Mouse (Mus musculus) gastrocnemius, adult 2 months (tissue): ENCODE measurements around the gene Cd52. TPM values are rescaled to one million over a fixed set of nuclear protein-coding genes. Genes with fewer than 3 reads are reported as not detected.

Source experiments
- DNase-seq: peaks from one replicate; pipeline ENCODE4 v3.0.0; 2022
- H3K27ac ChIP-seq: fragments of 200-600 bp; 2 replicates; pipeline ENCODE4 v1.8.1; 2022; ENCODE audit warnings: mild to moderate bottlenecking
- H3K4me3 ChIP-seq: fragments of 200-600 bp; 2 replicates; pipeline ENCODE4 v1.8.1; 2022; ENCODE audit warnings: mild to moderate bottlenecking, moderate library complexity
- CTCF ChIP-seq: fragments of 200-600 bp; IDR thresholded peaks from 2 replicates; pipeline ENCODE4 v1.8.1; 2022; ENCODE audit warnings: antibody characterized with exemption, mild to moderate bottlenecking, moderate library complexity
- intact Hi-C: fragments of 180-260 bp; cut with DNase I; formaldehyde crosslinking; loops from one replicate; pipeline ENCODE4 v1.15.1; 2025
- total RNA-seq, 2 experiments: library from RNA; stranded (reverse); gene quantifications; 2 replicates each; pipeline ENCODE4 v1.2.3; 2021

The Cd52 gene
- total RNA-seq, 2 experiments from 2014 or later: 0.71 TPM; not detected in 1

- intact Hi-C loops: loop anchor here (5.0 kb wide), 1 partner anchor 41 kb away; no protein-coding TSS in a partner anchor
- peak; percentile 62 for TF ChIP-seq CTCF
- Histone ChIP-seq H3K4me3 (no peak overlapping the region), H3K27ac (no peak overlapping the region)
- DNase-seq: peak; percentile 48
Measured at GRCm38 (mm10) chr4:134078694-134079093, 16.2 kb downstream of the Cd52 start.

DNA sequence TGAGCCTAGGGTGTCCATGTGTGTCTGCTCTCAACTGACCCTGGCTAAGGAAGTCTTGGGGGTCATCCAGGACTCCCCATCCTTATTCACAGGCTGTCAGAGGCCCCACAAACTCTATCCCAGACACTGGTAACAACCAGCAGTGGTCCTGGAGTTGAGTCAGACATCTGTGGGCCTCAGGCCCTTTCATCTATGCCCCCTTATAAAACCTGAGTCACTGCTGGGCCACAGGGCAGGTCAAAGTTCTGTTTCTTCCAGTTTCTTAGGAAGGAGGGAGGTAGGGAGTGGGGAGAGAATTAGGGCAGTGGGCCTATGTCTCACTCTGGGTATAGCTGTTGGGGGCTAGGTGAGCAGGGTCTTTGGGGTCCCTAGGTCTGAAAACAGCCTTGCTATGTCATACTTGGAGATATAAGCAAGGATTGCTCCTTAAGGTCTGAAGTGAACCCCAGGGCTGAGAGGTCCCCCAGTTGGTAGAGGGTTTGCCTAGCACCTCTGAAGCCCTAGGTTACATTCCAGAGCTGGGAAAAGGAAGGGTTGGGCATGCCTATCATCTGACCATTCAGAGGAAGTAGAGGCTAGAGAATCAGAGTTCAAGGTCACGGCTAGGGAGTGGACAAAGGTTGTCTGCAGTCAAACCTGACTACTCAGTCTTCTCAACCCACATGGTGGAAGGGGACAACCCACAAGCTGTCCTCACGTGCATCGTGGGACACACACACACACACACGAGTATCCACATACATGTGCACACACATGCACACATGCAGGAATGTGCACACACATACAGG is 25.9 kb downstream of the Cd52 start:
- TF ChIP-seq CTCF: no peak
- intact Hi-C loops: no loop called here
- H3K4me3 ChIP-seq: no peak overlapping the region
- DNase-seq: no peak
- no peak overlapping the region for H3K27ac ChIP-seq

GRCm38 (mm10) chr4:134067833-134068544 is 26.9 kb downstream of the Cd52 start:
- no peak for DNase-seq
- TF ChIP-seq CTCF: no peak
- H3K27ac ChIP-seq: no peak overlapping the region
- no peak overlapping the region for H3K4me3 ChIP-seq
- intact Hi-C loops: no loop called here

DNA sequence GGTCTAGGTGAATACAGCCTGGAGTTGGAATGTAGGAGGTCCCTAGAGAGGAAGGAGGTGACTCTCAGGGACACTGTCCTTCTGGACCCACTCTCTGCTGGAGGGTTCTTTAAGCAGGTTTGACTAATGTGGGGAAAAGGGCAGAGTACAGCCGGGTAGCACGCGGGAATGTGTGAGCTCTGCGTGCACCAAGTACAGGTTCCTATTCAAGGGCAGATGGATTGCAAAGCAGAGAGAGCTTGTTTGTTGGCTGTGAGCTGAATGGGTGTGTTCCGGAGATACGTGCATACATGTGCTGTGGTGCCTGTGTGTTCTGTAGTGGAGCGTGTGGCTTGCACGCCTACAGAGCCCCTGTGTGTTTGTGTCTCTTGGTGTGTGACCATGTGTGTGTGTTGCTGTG is 27.5 kb downstream of the Cd52 start:
- no peak overlapping the region for H3K4me3 ChIP-seq
- no peak for TF ChIP-seq CTCF
- intact Hi-C loops: no loop called here
- no peak overlapping the region for H3K27ac ChIP-seq
- no peak for DNase-seq

GRCm38 (mm10) chr4:134065431-134066004 is 29.4 kb downstream of the Cd52 start:
- no peak for TF ChIP-seq CTCF
- no peak overlapping the region for H3K4me3 ChIP-seq
- no peak overlapping the region for H3K27ac ChIP-seq
- intact Hi-C loops: no loop called here
- no peak for DNase-seq

DNA sequence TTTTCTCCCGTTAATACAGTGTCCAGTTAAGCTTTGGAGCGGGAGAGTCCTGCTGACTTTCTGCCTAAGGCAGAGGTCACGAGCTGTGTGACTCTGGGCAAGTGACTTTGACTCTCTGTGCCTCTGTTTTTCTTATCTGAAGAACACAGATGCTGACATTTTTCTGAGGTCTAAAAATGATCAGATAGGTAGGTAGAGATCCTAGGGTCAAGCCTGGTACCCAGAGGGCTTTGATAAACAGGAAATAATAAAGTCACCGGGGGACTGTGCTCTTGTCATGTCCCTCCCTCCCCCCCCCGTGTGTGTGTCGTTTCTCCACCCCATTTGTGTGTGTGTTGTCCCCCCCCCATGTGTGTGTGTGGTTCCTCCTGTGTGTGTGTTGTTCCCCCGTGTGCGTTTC is 32.3 kb downstream of the Cd52 start:
- DNase-seq: no peak
- intact Hi-C loops: no loop called here
- Histone ChIP-seq H3K4me3 (no peak overlapping the region), H3K27ac (no peak overlapping the region)
- TF ChIP-seq CTCF: no peak

DNA sequence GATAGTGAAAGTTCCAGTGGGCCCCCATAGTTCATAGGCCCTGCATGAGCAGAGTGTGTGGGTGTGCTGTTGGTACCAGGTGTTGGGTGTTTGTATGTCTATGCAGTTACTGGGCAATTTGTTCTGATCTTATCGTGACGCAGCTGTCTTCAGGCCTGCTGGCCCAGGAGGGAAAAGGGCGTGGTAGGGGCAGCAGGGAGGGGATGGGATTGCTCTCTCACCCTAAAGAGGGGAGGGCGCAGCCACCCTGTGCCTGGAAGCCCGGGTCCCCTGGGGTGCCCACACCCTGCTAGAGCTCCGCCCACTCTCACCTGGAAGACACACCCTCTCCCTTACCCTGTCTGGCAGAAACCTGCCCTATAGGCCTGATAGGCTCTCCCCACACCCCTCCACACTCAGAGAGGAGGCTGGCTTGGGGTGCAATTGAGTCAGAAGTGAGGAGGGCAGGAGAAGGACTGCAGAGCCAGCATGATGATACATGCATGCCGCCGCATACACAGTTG is 32.9 kb downstream of the Cd52 start:
- no peak for TF ChIP-seq CTCF
- no peak overlapping the region for H3K4me3 ChIP-seq
- H3K27ac ChIP-seq: no peak overlapping the region
- DNase-seq: no peak
- intact Hi-C loops: no loop called here

DNA sequence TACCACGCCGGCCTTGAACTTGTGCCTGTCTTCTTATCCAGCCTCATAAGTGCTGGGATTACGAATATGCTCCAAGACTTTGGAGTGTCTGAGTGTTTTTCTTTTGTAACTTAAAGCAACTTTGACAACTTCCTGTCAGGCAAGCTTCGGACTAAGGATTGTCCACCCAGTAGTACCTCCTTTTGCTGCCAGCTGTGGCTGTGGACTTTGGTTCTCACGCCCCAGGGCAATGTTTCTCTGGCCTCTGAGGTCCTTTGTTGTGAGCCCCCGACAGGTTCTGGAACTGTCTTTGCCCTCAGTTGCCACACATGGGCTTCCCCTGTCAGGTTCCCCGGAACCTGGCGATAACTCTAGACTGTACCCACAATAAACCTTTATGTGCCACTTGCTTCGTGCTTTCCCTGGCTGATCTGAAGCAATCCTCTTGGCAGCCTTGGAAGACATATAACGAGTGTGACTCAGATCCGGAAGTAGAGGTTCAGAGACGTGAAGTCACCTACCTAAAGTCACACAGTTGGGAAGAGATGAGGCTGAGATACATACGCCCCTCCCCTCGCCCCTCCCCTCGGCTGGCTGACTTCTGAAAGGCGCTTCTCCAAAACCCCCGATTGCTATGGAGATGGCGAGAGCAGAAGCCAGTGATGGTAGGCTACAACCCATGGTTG is 33.6 kb downstream of the Cd52 start:
- intact Hi-C loops: no loop called here
- no peak for DNase-seq
- no peak overlapping the region for H3K27ac ChIP-seq
- TF ChIP-seq CTCF: no peak
- no peak overlapping the region for H3K4me3 ChIP-seq

DNA sequence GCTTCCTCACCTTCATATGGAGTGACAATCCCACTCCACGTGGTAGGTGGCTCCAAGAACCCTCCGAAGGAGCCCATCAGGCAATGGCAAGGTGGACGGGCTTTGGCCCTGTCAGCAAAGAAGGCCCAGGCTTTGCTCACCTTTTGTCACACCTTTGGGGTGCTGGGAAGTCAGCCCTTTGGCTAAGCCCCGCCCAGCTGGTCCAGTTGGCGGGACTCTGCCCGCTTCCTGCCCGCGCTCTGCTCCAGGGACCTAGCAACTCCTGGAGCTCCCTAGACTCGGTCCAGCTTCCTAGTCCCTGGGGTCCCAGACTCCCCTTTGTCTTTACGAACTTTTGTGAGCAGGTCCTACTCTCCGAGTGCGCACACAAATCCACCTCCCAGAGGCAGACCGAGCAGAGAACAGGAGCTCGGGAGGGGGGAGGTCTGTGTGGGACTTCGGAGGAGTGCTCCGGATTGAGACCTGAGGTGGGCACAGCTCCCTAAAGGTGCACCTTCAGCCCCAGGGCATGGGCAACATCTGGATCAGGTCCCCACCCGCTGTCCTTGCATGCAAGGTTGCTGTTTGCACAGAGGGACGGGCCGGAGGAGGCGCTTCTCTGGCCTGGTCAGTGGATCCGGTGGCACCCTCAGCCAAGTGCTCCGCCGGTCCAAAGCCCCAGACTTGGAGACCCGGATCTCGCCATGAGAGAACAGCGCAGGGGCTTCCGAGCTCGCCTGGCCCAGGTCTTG is 34.6 kb downstream of the Cd52 start, which contains the start of gene Crybg2:
TSS of gene Crybg2 (plus strand) at position 681 of the 731 bp plus-strand sequence.
- no peak for TF ChIP-seq CTCF
- intact Hi-C loops: no loop called here
- H3K4me3 ChIP-seq: no peak within 1 kb of the TSS
- no peak for DNase-seq
- no peak within 1 kb of the TSS for H3K27ac ChIP-seq

DNA sequence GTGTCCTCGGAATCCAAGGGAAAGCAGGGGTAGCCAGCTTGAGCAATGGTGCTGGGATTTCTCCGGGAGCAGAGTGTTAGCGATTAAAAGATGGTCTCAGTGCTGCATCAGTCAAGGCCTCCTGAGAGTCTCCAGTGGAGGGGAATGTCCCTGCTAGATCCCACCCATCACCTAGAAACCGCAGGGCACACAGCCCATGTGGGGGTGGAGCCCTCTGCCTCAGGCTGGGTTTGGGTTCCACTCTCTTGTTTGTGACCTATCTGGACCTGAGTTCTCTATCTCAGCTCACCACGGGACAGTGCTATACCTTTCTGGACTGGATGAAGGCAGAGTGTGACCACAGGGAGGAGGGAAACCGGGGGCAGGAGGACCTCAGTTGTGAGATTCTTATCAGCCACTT is 36.0 kb downstream of the Cd52 start:
- Histone ChIP-seq H3K4me3 (no peak overlapping the region), H3K27ac (no peak overlapping the region)
- DNase-seq: no peak
- TF ChIP-seq CTCF: no peak
- intact Hi-C loops: no loop called here

DNA sequence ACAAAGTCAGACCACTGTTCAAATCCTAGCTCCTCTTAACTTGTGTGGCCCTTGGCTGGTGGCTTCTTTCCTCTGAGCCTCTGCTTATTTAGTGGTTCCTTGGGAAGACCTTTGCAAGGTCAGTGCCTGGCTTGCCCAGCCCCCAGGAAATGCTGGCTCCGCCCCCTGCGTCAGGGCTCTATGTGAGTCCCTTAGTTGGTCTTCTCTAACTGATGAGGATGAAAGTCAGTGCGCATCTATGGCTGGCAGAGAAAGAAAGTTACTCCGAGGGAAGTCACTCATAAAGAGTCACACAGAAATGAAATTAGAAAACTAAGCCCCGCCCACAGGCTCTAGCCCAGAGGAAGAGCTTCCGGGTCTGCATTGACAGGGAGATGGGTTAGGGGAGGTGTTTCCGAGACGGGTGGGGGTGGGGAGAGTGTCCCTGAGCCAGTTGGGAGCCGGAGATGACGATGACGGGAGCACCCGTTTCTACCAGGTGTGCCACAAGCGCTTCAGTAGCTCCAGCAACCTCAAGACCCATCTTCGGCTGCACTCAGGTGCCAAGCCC is 36.6 kb downstream of the Cd52 start:
- no peak for DNase-seq
- TF ChIP-seq CTCF: no peak
- no peak overlapping the region for H3K27ac ChIP-seq
- intact Hi-C loops: no loop called here
- 0 out of 2 replicates have a peak overlapping the region, but pooled peaks have one; percentile 9 for H3K4me3 ChIP-seq

GRCm38 (mm10) chr4:134053538-134053937 is 41.3 kb downstream of the Cd52 start, which contains the start of gene Zfp683:
Zfp683 (plus strand) TSS chr4:134053838.
- Histone ChIP-seq H3K27ac (no peak within 1 kb of the TSS), H3K4me3 (no peak within 1 kb of the TSS)
- TF ChIP-seq CTCF: no peak
- no peak for DNase-seq
- intact Hi-C loops: no loop called here
